Mouse (Mus musculus) hindbrain, embryonic 12.5 days (tissue): ENCODE data around the gene Stag1. TPM values are rescaled to one million over a fixed set of nuclear protein-coding genes. Genes with fewer than 3 reads are reported as not detected.

ENCODE experiments used
- ATAC-seq: fragments of 200-750 bp; cut with Nextera tagmentation; 2 replicates; pipeline ENCODE4 v1.8.0; 2017; ENCODE audit warnings: moderate TSS enrichment; ENCODE audit not compliant: low FRiP score
- H3K27ac ChIP-seq: fragments of 300-500 bp; sonication (generic); 2 replicates; pipeline ENCODE4 v1.5.1; 2016; ENCODE audit warnings: mild to moderate bottlenecking
- H3K27me3 ChIP-seq: fragments of 300-500 bp; sonication (generic); 2 replicates; pipeline ENCODE4 v1.6.1; 2016; ENCODE audit warnings: mild to moderate bottlenecking
- H3K36me3 ChIP-seq: fragments of 300-500 bp; sonication (generic); 2 replicates; pipeline ENCODE4 v1.6.1; 2016; ENCODE audit warnings: mild to moderate bottlenecking
- H3K4me1 ChIP-seq: fragments of 300-500 bp; sonication (generic); 2 replicates; pipeline ENCODE4 v1.6.1; 2016
- H3K4me2 ChIP-seq: fragments of 300-500 bp; sonication (generic); replicated peaks from 2 replicates; pipeline ENCODE4 v1.6.1; 2016; ENCODE audit warnings: mild to moderate bottlenecking
- H3K4me3 ChIP-seq: fragments of 300-500 bp; sonication (generic); 2 replicates; pipeline ENCODE4 v1.5.1; 2016; ENCODE audit warnings: mild to moderate bottlenecking
- H3K9ac ChIP-seq: fragments of 300-500 bp; sonication (generic); 2 replicates; pipeline ENCODE4 v1.6.1; 2016; ENCODE audit warnings: mild to moderate bottlenecking, moderate library complexity
- H3K9me3 ChIP-seq: fragments of 300-500 bp; sonication (generic); replicated peaks from 2 replicates; pipeline ENCODE4 v1.6.1; 2016; ENCODE audit warnings: mild to moderate bottlenecking
- WGBS: fragments of 180-500 bp; shearing (Covaris S2); methylation state at CpG from one replicate; pipeline ENCODE4 v1.1.7; 2016; 5-methylcytosine and 5-hydroxymethylcytosine counted together
- polyA plus RNA-seq: library from polyadenylated mRNA; unstranded; fragments of >200 nt; fragmentation: Nextera tagmentation; extraction: Ambion mirVana; gene quantifications from 2 replicates; pipeline ENCODE4 v1.2.1, GENCODE M21; 2016

Stag1 gene
- polyA plus RNA-seq, 1 experiment from 2014 or later, result 58.1 TPM

DNA sequence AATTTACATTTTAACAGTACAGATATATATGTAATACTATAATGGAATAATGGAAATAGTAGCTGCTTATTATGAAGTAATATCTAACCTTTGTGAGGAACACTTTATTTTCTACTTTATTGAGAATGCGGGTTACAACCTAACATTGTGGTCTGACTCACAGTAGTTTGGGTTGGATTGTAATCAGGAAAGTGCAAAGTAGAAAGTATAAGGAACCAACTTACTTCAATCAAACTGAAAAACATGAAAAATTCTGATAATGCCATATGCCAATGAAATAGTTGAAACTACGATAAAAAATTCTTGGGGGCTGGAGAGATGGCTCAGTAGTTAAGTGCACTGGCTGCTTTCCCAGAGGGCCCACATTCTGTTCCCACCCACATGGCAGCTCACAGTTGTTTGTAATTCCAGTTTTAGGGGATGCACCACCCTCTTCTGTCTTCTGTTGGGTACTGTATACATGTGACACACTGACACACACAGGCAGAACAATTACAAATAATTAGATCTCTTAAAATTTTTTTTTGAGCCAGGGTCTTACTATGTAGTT, 50.3 kb downstream of the Stag1 start:
- ATAC-seq, result no peak
- H3K4me1 ChIP-seq, result peaks cover 5% of the 10 kb centered on the region
- no peaks in the 10 kb centered on the region for H3K9me3 ChIP-seq
- WGBS, result 97% methylated on average over 2 of the region's 2 CpGs
- H3K36me3 ChIP-seq, result no peaks in the 10 kb centered on the region
- no peak overlapping the region for H3K4me2 ChIP-seq
- no peak overlapping the region for H3K4me3 ChIP-seq
- H3K27ac ChIP-seq, result no peak overlapping the region
- H3K9ac ChIP-seq, result no peak overlapping the region
- no peaks in the 10 kb centered on the region for H3K27me3 ChIP-seq

- WGBS, result 88% methylated on average over 3 of the region's 3 CpGs
- no peak for ATAC-seq
Observed at GRCm38 (mm10) chr9:100654104-100654503, 56.5 kb downstream of the Stag1 start.

DNA sequence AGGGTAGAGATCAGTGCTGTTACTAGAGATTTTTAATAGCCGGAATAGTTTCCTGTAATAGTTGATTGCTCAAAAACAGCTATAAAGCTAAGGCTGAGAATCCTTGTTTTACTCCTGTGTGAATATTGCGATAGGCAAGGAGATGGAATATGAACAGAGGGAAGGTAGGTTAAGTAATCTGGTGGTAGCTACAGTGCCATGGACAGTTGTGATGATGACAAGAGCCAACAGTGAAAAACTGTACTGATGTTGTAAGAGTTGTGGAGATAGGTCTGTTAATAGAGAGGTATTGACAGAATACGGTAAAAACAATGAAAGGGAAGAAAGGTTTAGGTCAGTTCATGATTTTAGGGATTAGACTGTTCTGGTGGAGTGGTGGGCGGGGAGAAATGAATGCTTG, 58.5 kb downstream of the Stag1 start:
- no peaks in the 10 kb centered on the region for H3K4me1 ChIP-seq

More at GRCm38 (mm10) chr9:100654104-100654503, 56.5 kb downstream of the Stag1 start:
- no peaks in the 10 kb centered on the region for H3K27me3 ChIP-seq
- no peak overlapping the region for H3K9ac ChIP-seq
- no peak overlapping the region for H3K27ac ChIP-seq
- no peak overlapping the region for H3K4me2 ChIP-seq
- no peaks in the 10 kb centered on the region for H3K9me3 ChIP-seq
- H3K4me1 ChIP-seq, result no peaks in the 10 kb centered on the region
- H3K4me3 ChIP-seq, result no peak overlapping the region
- no peaks in the 10 kb centered on the region for H3K36me3 ChIP-seq

DNA sequence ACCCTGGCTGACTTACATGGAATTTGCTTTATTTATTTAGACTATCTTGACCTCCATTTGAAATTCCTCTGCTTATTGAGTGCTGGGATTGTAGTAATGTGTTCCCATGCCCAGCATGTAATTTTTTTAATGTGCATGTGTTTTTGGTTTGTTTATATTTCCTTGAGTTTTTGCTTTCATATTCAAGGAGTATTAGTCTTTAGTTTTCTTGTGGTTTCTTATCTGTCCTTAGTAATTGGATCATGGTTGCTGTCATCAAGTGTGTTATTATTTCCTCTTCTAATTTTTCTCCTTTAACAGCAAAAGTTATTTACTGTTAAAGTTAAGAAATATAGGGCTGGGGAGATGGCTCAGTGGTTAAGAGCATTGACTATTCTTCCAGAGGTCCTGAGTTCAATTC, 63.0 kb downstream of the Stag1 start:
- H3K27me3 ChIP-seq, result no peaks in the 10 kb centered on the region
- no peak overlapping the region for H3K4me3 ChIP-seq
- H3K4me1 ChIP-seq, result no peaks in the 10 kb centered on the region
- no peaks in the 10 kb centered on the region for H3K9me3 ChIP-seq
- H3K36me3 ChIP-seq, result 0 out of 2 replicates have a peak, but pooled peaks cover 4% of the 10 kb centered on the region
- H3K9ac ChIP-seq, result no peak overlapping the region
- ATAC-seq, result no peak
- no peak overlapping the region for H3K4me2 ChIP-seq
- no peak overlapping the region for H3K27ac ChIP-seq

More for the DNA sequence above, 58.5 kb downstream of the Stag1 start:
- no peak overlapping the region for H3K27ac ChIP-seq
- H3K27me3 ChIP-seq, result no peaks in the 10 kb centered on the region
- H3K4me2 ChIP-seq, result no peak overlapping the region
- WGBS, result 95% methylated on average over 4 of the region's 4 CpGs
- ATAC-seq, result no peak
- H3K36me3 ChIP-seq, result 0 out of 2 replicates have a peak, but pooled peaks cover under 1% of the 10 kb centered on the region
- H3K9me3 ChIP-seq, result no peaks in the 10 kb centered on the region
- H3K9ac ChIP-seq, result no peak overlapping the region
- no peak overlapping the region for H3K4me3 ChIP-seq

DNA sequence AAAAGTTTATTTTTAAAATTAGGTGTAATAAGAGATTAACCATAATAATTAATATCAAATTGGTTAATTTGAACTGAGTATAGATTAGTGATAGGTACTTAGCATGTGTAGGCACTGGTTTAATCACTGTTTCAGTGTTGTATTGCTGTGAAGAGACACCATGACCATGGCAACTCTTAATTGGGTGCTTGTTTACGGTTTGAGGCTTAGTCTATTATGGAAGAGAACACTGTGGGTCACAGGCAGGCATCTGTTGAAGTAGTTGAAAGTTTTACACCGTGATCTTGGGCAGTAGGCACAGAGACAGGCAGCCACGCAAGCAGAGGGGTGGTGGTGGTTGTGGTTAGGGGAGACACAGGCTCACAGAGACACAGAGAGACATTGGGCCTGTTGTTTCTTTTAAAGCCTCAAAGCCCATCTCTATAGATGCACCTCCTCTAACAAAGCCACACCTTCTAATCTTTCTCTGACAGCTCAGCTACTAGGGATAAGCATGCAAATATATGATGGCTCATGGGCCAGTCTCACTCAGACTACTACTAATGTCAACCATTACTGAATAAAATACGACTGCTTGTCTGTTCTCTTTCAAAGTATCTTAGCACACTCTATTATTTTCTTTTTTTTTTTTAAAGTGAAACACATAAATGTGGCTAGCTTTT, 66.0 kb downstream of the Stag1 start:
- Histone ChIP-seq H3K27me3 (no peaks in the 10 kb centered on the region), H3K36me3 (0 out of 2 replicates have a peak, but pooled peaks cover 4% of the 10 kb centered on the region), H3K4me3 (no peak overlapping the region), H3K27ac (no peak overlapping the region), H3K9me3 (no peaks in the 10 kb centered on the region), H3K4me2 (no peak overlapping the region), H3K4me1 (no peaks in the 10 kb centered on the region), H3K9ac (no peak overlapping the region)
- WGBS, result 83% methylated on average over 4 of the region's 4 CpGs
- no peak for ATAC-seq

DNA sequence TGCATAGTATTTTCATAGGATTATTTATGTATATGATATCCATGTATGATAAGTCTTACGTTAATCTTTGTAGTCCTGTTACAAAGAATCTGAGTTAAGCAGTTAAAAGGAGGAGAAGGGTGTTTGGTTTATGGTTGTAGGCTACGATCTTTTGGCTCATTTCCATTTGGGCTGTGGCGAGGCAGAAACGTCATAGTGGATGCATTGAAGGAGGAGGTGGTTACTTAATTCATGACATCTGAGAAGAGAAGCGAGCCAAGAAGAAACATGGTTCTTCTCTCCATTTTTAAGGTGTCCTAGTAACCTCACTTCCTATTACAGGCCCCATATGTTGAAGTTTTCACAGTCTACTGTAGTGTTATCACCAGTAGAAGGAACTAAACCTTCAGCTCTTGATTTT, 72.6 kb downstream of the Stag1 start:
- Histone ChIP-seq H3K4me3 (no peak overlapping the region), H3K36me3 (no peaks in the 10 kb centered on the region), H3K27ac (no peak overlapping the region), H3K9me3 (no peaks in the 10 kb centered on the region), H3K4me2 (no peak overlapping the region), H3K27me3 (no peaks in the 10 kb centered on the region), H3K9ac (no peak overlapping the region), H3K4me1 (no peaks in the 10 kb centered on the region)
- ATAC-seq, result no peak
- 89% methylated on average over 5 of the region's 5 CpGs for WGBS

GRCm38 (mm10) chr9:100679036-100679435, 81.4 kb downstream of the Stag1 start:
- Histone ChIP-seq H3K36me3 (no peaks in the 10 kb centered on the region), H3K27ac (no peak overlapping the region), H3K9me3 (no peaks in the 10 kb centered on the region), H3K4me1 (peaks cover 2% of the 10 kb centered on the region; the same call in 1 of the 2 replicates), H3K27me3 (no peaks in the 10 kb centered on the region), H3K9ac (no peak overlapping the region), H3K4me3 (no peak overlapping the region), H3K4me2 (no peak overlapping the region)
- ATAC-seq, result no peak

DNA sequence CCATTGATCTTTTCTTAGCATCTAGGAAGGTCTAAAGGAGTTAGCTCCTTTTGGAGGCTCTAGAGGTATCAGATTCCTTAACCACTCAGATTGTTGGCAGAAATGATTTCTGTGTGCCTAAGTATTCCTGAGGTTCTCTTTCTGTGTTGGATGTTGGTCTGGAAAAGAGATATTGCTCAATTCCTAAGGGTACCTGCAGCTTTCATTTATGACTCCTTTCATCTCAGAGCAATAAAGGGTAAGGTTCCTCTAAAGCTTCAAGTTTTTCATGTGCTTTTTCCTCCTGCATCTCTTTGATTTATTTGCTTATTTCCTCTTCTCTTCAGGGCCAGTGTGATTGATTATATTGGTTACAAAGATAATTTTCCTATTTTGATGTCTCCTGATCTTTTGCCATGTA, 84.7 kb downstream of the Stag1 start:
- no peak overlapping the region for H3K4me2 ChIP-seq
- H3K4me1 ChIP-seq, result peaks cover 10% of the 10 kb centered on the region
- no peak overlapping the region for H3K4me3 ChIP-seq
- no peak for ATAC-seq
- H3K36me3 ChIP-seq, result no peaks in the 10 kb centered on the region
- H3K9me3 ChIP-seq, result no peaks in the 10 kb centered on the region
- H3K27me3 ChIP-seq, result no peaks in the 10 kb centered on the region
- H3K27ac ChIP-seq, result no peak overlapping the region
- no peak overlapping the region for H3K9ac ChIP-seq

DNA sequence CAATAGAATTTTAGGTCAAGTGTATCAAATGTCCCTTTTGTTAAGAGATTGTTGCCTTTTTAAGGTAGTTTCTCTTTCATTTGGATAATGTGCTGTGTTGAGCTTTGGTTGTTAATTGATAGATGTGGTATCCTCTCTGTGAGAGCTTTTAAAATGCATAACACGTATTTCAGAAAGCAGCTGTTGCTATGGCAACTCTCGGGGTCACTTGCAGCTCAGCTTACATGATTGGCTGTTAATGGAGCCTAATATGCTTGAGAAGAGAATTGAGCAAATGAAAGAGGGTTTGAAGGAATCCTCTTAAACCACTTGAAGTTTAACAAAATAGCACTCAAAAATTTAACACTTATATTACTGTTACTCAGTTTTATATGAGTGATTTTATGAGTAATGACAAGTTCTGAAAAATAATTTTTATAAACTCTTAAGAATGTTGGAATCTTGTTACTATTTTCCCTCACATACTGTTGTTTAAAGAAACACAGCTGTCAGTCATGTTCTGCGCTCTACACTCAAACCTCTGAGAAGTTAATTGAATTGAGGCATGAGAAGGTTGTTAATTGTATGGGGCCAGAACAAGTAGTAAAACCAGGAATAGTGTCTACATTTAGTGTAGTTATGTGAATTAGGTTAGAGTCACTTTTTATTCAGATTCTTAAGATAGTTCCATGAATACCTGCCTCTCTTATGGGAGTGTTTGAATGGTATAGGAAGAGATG, 88.3 kb downstream of the Stag1 start:
- H3K36me3 ChIP-seq, result no peaks in the 10 kb centered on the region
- peak overlapping the region; percentile 64 for H3K27ac ChIP-seq
- no peak overlapping the region for H3K4me3 ChIP-seq
- H3K9me3 ChIP-seq, result no peaks in the 10 kb centered on the region
- H3K4me2 ChIP-seq, result peak overlapping the region; percentile 6; the same call in 1 of the 2 replicates
- ATAC-seq, result peak; percentile 94
- peaks cover 8% of the 10 kb centered on the region for H3K4me1 ChIP-seq
- 18% methylated on average over 3 of the region's 3 CpGs for WGBS
- H3K27me3 ChIP-seq, result no peaks in the 10 kb centered on the region
- H3K9ac ChIP-seq, result no peak overlapping the region

GRCm38 (mm10) chr9:100689765-100690316, 92.2 kb downstream of the Stag1 start:
- H3K4me2 ChIP-seq, result no peak overlapping the region
- no peaks in the 10 kb centered on the region for H3K27me3 ChIP-seq
- no peak overlapping the region for H3K4me3 ChIP-seq
- H3K4me1 ChIP-seq, result peaks cover 8% of the 10 kb centered on the region
- WGBS, result 90% methylated on average over 3 of the region's 3 CpGs
- no peak for ATAC-seq
- no peak overlapping the region for H3K27ac ChIP-seq
- no peaks in the 10 kb centered on the region for H3K36me3 ChIP-seq
- H3K9me3 ChIP-seq, result no peaks in the 10 kb centered on the region
- H3K9ac ChIP-seq, result no peak overlapping the region

DNA sequence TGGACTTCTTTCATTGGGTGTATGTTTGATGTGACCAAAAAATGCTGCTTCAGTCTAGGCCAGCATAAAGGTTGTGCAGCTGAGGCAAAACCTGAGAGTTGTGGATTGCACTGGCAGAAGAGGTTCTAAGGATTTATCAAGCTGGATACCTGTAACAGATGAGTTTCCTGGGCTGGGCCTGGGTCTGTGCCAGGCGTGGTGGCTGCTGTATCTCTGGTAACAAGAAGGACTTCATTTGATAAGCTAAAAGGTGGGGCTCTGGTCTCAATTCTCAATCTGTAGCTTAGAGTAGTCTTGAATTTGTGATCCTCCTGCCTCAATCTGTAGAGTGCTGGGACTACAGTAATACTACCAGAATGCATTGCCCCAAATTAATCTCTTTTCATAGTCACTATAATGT, 94.6 kb downstream of the Stag1 start:
- no peak overlapping the region for H3K4me2 ChIP-seq
- no peaks in the 10 kb centered on the region for H3K36me3 ChIP-seq
- no peak overlapping the region for H3K27ac ChIP-seq
- H3K27me3 ChIP-seq, result no peaks in the 10 kb centered on the region
- no peak for ATAC-seq
- H3K4me3 ChIP-seq, result no peak overlapping the region
- no peak overlapping the region for H3K9ac ChIP-seq
- H3K9me3 ChIP-seq, result no peaks in the 10 kb centered on the region
- H3K4me1 ChIP-seq, result no peaks in the 10 kb centered on the region
- 92% methylated on average over 1 of the region's 1 CpGs for WGBS

DNA sequence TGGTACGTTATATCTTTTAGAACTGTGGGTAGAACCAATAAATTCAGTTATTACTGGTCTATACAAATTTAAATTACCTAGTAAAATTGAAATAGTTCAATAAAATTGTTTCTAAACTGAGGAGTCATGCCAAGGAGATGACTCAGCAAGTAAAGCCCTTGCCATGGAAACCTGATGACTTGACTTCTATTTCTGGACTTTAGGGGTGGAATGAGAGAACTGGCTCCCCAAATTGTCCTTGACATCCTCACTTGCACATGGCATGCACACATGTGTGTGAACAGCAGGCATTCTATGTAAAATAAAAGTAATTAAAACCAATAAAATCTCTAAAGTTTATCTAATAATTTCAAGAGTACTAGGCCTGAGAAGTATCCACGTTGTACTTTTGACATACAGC, 98.9 kb downstream of the Stag1 start:
- Histone ChIP-seq H3K9ac (no peak overlapping the region), H3K9me3 (no peaks in the 10 kb centered on the region), H3K27ac (no peak overlapping the region), H3K36me3 (no peaks in the 10 kb centered on the region), H3K27me3 (no peaks in the 10 kb centered on the region), H3K4me3 (no peak overlapping the region), H3K4me2 (no peak overlapping the region), H3K4me1 (no peaks in the 10 kb centered on the region)
- ATAC-seq, result no peak
- 86% methylated on average over 2 of the region's 2 CpGs for WGBS
